Mouse (Mus musculus): ENCODE results near the gene Pdzph1.
A peak's percentile ranks its signal among the peaks of the same experiment; 100 is the strongest.

Pdzph1 gene

GRCm38 (mm10) chr17:58923316-58923866, 67.8 kb downstream of the Pdzph1 start:
- DNase-seq (ENCODE audit: low spot score in 2 of 2) = no peak

GRCm38 (mm10) chr17:58922821-58923220, 68.4 kb downstream of the Pdzph1 start:
- no peak for DNase-seq (ENCODE audit: low spot score in 2 of 2)

- DNase-seq (ENCODE audit: low spot score in 2 of 2) = no peak
These were observed 71.2 kb downstream of the Pdzph1 start for GRCm38 (mm10) chr17:58919927-58920326.

GRCm38 (mm10) chr17:58919061-58919460, 72.1 kb downstream of the Pdzph1 start:
- DNase-seq (ENCODE audit: low spot score in 2 of 2) = peak in 1 of 2 experiments; percentile 51

GRCm38 (mm10) chr17:58918539-58918938, 72.6 kb downstream of the Pdzph1 start:
- DNase-seq (ENCODE audit: low spot score in 2 of 2) = no peak

GRCm38 (mm10) chr17:58911564-58911963, 79.6 kb downstream of the Pdzph1 start:
- no peak for DNase-seq (ENCODE audit: low spot score in 2 of 2)

GRCm38 (mm10) chr17:58909061-58909661, 82.0 kb downstream of the Pdzph1 start:
- DNase-seq (ENCODE audit: low spot score in 2 of 2) = peak; percentile 26 to 67

GRCm38 (mm10) chr17:58906001-58906400, 85.2 kb downstream of the Pdzph1 start:
- DNase-seq (ENCODE audit: low spot score in 2 of 2) = no peak

- DNase-seq (ENCODE audit: low spot score in 2 of 2) = no peak
These were observed 99.5 kb downstream of the Pdzph1 start for GRCm38 (mm10) chr17:58891488-58892210.

GRCm38 (mm10) chr17:58889905-58890645, 101.1 kb downstream of the Pdzph1 start:
- no peak for DNase-seq (ENCODE audit: low spot score in 2 of 2)

GRCm38 (mm10) chr17:58884393-58884792, 106.8 kb downstream of the Pdzph1 start:
- no peak for DNase-seq (ENCODE audit: low spot score in 2 of 2)

- no peak for DNase-seq (ENCODE audit: low spot score in 2 of 2)
These were observed 117.8 kb downstream of the Pdzph1 start for GRCm38 (mm10) chr17:58873356-58873755.

- DNase-seq (ENCODE audit: low spot score in 2 of 2) = no peak
These were observed 120.4 kb downstream of the Pdzph1 start for GRCm38 (mm10) chr17:58870795-58871194.
